Mouse (Mus musculus) neural tube, embryonic 13.5 days (tissue): Measurements from ENCODE around the gene Dctpp1. TPM values are rescaled to one million over a fixed set of nuclear protein-coding genes. Genes with fewer than 3 reads are reported as not detected.
"Not testable (repeated sequence)": the region's sequence is repeated elsewhere in the genome, so short reads cannot be mapped to it uniquely, and the experiment has no call there.

Experiments
- ATAC-seq: fragments of 200-750 bp; cut with Nextera tagmentation; 2 replicates; pipeline ENCODE4 v1.8.0; 2017; ENCODE audit warnings: low read depth, mild to moderate bottlenecking, moderate TSS enrichment, moderate library complexity
- H3K27ac ChIP-seq: fragments of 300-500 bp; sonication (generic); replicated peaks from 2 replicates; pipeline ENCODE4 v1.5.1; 2015; ENCODE audit warnings: moderate library complexity, mild to moderate bottlenecking, inconsistent platforms
- H3K27me3 ChIP-seq: fragments of 300-500 bp; sonication (generic); 2 replicates; pipeline ENCODE4 v1.6.1; 2015; ENCODE audit warnings: mild to moderate bottlenecking, inconsistent platforms
- H3K36me3 ChIP-seq: fragments of 300-500 bp; sonication (generic); 2 replicates; pipeline ENCODE4 v1.6.1; 2015; ENCODE audit warnings: mild to moderate bottlenecking, inconsistent platforms
- H3K4me1 ChIP-seq: fragments of 300-500 bp; sonication (generic); replicated peaks from 2 replicates; pipeline ENCODE4 v1.6.1; 2015; ENCODE audit warnings: inconsistent platforms
- H3K4me2 ChIP-seq: fragments of 300-500 bp; sonication (generic); 2 replicates; pipeline ENCODE4 v1.6.1; 2015; ENCODE audit warnings: inconsistent platforms, mild to moderate bottlenecking, moderate library complexity
- H3K4me3 ChIP-seq: fragments of 300-500 bp; sonication (generic); 2 replicates; pipeline ENCODE4 v1.5.1; 2015; ENCODE audit warnings: mild to moderate bottlenecking, inconsistent platforms
- H3K9ac ChIP-seq: fragments of 300-500 bp; sonication (generic); 2 replicates; pipeline ENCODE4 v1.6.1; 2015; ENCODE audit warnings: moderate library complexity, mild to moderate bottlenecking, inconsistent platforms
- H3K9me3 ChIP-seq: fragments of 300-500 bp; sonication (generic); 2 replicates; pipeline ENCODE4 v1.6.1; 2016; ENCODE audit warnings: inconsistent platforms
- WGBS: fragments of 180-500 bp; shearing (Covaris S2); methylation state at CpG from one replicate; pipeline ENCODE4 v1.1.7; 2015; 5-methylcytosine and 5-hydroxymethylcytosine counted together
- polyA plus RNA-seq: library from polyadenylated mRNA; unstranded; fragments of >200 nt; fragmentation: Nextera tagmentation; extraction: Ambion mirVana; gene quantifications from 2 replicates; pipeline ENCODE4 v1.2.1, GENCODE M21; 2015

Dctpp1 gene
- polyA plus RNA-seq, 1 experiment from 2014 or later, result 110 TPM

DNA sequence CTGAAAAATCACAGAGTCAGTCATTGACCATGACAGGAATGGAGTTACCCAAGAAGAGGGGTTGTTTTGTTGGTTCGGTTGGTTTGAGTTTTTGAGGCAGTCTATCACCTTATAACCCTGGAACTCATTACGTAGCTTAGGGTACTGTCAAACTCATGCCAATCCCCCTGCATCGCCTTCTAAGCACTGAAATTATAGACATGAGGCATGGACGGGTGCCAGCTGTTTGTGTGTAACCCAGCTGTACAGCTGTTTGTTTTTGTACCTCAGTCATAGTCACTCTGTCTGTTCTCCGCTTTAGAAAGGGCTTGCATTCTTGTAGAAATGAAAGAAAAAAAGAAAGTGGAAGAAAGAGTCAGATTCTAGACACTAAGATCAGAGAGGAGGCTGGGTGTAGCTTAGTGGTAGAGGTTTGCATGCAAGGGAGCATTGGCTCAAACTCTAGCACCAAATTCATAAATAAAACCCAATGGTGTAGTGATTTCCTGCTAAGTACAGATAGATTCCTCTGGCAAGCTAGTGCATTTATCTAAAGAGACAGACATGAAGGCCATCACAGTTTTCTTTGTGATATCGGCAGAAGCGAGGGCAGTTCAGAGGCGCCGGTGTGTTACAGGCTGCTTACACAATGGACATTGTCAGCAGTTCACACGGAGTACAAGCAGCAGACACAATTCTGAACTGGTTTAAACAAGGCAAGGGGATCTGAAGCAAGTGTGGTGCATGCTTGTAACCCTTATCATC, 1.9 kb upstream of the Dctpp1 start:
- H3K9me3 ChIP-seq, result no peaks in the 10 kb centered on the region
- no peak overlapping the region for H3K4me2 ChIP-seq
- no peak overlapping the region for H3K9ac ChIP-seq
- no peaks in the 10 kb centered on the region for H3K36me3 ChIP-seq
- H3K4me3 ChIP-seq, result no peak overlapping the region
- H3K27me3 ChIP-seq, result no peaks in the 10 kb centered on the region
- H3K4me1 ChIP-seq, result peaks cover 21% of the 10 kb centered on the region
- WGBS, result 85% methylated on average over 10 of the region's 10 CpGs
- no peak for ATAC-seq
- no peak overlapping the region for H3K27ac ChIP-seq

GRCm38 (mm10) chr7:127259186-127259905, 1.2 kb downstream of the Dctpp1 start:
- ATAC-seq, result no peak
- H3K27ac ChIP-seq, result no peak overlapping the region
- H3K4me1 ChIP-seq, result peaks cover 30% of the 10 kb centered on the region
- peak overlapping the region; percentile 71 for H3K9ac ChIP-seq
- WGBS, result 77% methylated on average over 8 of the region's 8 CpGs
- H3K36me3 ChIP-seq, result peaks cover 11% of the 10 kb centered on the region
- peak overlapping the region; percentile 49 for H3K4me3 ChIP-seq
- H3K9me3 ChIP-seq, result no peaks in the 10 kb centered on the region
- no peaks in the 10 kb centered on the region for H3K27me3 ChIP-seq
- peak overlapping the region; percentile 78 for H3K4me2 ChIP-seq

DNA sequence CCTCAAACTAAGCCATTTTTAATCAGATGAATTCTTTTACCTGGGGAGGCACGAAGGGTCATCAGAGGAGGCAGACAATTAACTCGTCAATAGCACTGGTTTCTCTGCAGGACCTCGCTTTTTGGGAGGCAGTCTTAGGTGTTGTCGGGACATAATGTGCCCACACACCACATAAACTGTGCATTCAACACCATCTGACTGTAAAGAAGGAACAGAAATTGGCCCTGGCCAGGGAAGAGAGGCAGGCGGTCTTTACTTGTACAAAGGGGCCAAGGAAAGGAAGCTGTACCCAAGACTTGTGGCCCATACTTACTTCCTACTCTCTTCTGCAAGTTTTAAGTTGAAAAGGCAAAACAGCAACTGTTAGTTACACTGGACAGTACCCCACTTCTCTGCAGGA, 4.0 kb downstream of the Dctpp1 start:
- Histone ChIP-seq H3K27ac (no peak overlapping the region), H3K27me3 (no peaks in the 10 kb centered on the region), H3K4me2 (no peak overlapping the region), H3K36me3 (peaks cover 11% of the 10 kb centered on the region), H3K4me1 (peaks cover 38% of the 10 kb centered on the region), H3K9me3 (no peaks in the 10 kb centered on the region), H3K4me3 (no peak overlapping the region), H3K9ac (no peak overlapping the region)
- no peak for ATAC-seq
- WGBS, result 90% methylated on average over 5 of the region's 5 CpGs

DNA sequence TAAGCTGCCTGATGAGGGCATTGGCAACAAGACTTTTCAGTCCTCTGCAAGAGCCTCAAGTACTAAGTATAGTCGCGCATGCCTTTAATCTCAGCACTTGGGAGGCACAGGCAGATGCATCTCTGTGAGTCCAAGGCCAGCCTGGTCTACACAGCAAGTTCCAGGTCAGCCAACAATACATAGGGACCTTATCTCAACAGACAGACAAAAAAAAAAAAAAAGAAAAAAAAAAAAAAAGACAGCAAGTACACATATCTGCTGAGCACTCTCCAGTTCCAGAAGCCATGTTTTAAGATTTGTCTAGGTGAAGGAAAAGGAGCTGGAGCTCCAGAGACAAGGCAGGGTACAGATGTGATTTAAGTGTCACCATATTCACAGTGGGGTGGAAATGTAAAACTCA, 4.5 kb downstream of the Dctpp1 start:
- Histone ChIP-seq H3K4me1 (peaks cover 34% of the 10 kb centered on the region), H3K9me3 (no peaks in the 10 kb centered on the region), H3K27me3 (no peaks in the 10 kb centered on the region), H3K4me3 (no peak overlapping the region), H3K4me2 (no peak overlapping the region), H3K9ac (no peak overlapping the region), H3K36me3 (peaks cover 11% of the 10 kb centered on the region), H3K27ac (no peak overlapping the region)
- WGBS, result 88% methylated on average over 2 of the region's 2 CpGs
- no peak for ATAC-seq

- Histone ChIP-seq H3K4me3 (peak overlapping the region; percentile 57), H3K27ac (peak overlapping the region; percentile 91; the same call in 1 of the 2 replicates), H3K36me3 (peaks cover 14% of the 10 kb centered on the region), H3K4me2 (peak overlapping the region; percentile 89), H3K9ac (peak overlapping the region; percentile 74), H3K4me1 (peaks cover 31% of the 10 kb centered on the region), H3K27me3 (no peaks in the 10 kb centered on the region), H3K9me3 (no peaks in the 10 kb centered on the region)
- ATAC-seq, result no peak
- 26% methylated on average over 4 of the region's 4 CpGs for WGBS
These were observed 5.5 kb downstream of the Dctpp1 start for GRCm38 (mm10) chr7:127255008-127255407.

GRCm38 (mm10) chr7:127253821-127254769, 6.4 kb downstream of the Dctpp1 start:
- H3K36me3 ChIP-seq, result peaks cover 23% of the 10 kb centered on the region
- peak; percentile 95 for ATAC-seq
- H3K4me1 ChIP-seq, result peaks cover 22% of the 10 kb centered on the region
- no peaks in the 10 kb centered on the region for H3K27me3 ChIP-seq
- no peaks in the 10 kb centered on the region for H3K9me3 ChIP-seq
- under 1% methylated on average over 136 of the region's 136 CpGs for WGBS
- H3K27ac ChIP-seq, result peak overlapping the region; percentile 91
- peak overlapping the region; percentile 57 for H3K4me3 ChIP-seq
- peak overlapping the region; percentile 89 for H3K4me2 ChIP-seq
- peak overlapping the region; percentile 74 for H3K9ac ChIP-seq

GRCm38 (mm10) chr7:127253341-127253740, 7.2 kb downstream of the Dctpp1 start:
- no peak for ATAC-seq
- Histone ChIP-seq H3K4me3 (peak overlapping the region; percentile 57), H3K27me3 (no peaks in the 10 kb centered on the region), H3K9ac (peak overlapping the region; percentile 74), H3K27ac (peak overlapping the region; percentile 91), H3K4me2 (peak overlapping the region; percentile 89), H3K36me3 (peaks cover 26% of the 10 kb centered on the region), H3K9me3 (no peaks in the 10 kb centered on the region), H3K4me1 (peaks cover 17% of the 10 kb centered on the region)
- 82% methylated on average over 6 of the region's 6 CpGs for WGBS

- 90% methylated on average over 2 of the region's 2 CpGs for WGBS
- H3K4me2 ChIP-seq, result no peak overlapping the region
- no peaks in the 10 kb centered on the region for H3K9me3 ChIP-seq
- no peak for ATAC-seq
- H3K36me3 ChIP-seq, result peaks cover 33% of the 10 kb centered on the region
- no peaks in the 10 kb centered on the region for H3K27me3 ChIP-seq
- H3K27ac ChIP-seq, result no peak overlapping the region
- no peak overlapping the region for H3K4me3 ChIP-seq
- H3K9ac ChIP-seq, result no peak overlapping the region
- H3K4me1 ChIP-seq, result peaks cover 17% of the 10 kb centered on the region
These were observed 8.1 kb downstream of the Dctpp1 start for GRCm38 (mm10) chr7:127252414-127252813.

DNA sequence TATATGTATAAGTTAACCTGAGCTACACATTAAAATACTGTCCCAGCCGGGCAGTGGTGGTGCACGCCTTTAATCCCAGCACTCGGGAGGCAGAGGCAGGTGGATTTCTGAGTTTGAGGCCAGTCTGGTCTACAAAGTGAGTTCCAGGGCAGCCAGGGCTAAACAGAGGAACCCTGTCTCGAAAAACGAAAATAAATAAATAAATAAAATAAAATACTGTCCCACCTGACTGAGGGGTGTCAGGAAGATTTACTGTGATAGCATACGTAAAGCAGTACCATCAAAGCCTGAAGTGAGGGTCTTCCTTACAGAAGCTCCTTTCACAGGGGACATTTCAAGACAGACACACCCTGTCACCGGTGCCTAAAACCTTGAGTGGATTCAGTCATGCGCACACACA, 10.0 kb downstream of the Dctpp1 start:
- not testable (repeated sequence) for H3K27ac ChIP-seq, H3K9me3 ChIP-seq, H3K4me2 ChIP-seq, ATAC-seq, H3K27me3 ChIP-seq, H3K9ac ChIP-seq, H3K4me3 ChIP-seq
- WGBS, result 92% methylated on average over 8 of the region's 8 CpGs
- H3K36me3 ChIP-seq, result peaks cover 25% of the 10 kb centered on the region; the same call in 1 of the 2 replicates
- H3K4me1 ChIP-seq, result peaks cover 32% of the 10 kb centered on the region

- Histone ChIP-seq H3K9ac (peak overlapping the region; percentile 89), H3K9me3 (no peaks in the 10 kb centered on the region), H3K27me3 (no peaks in the 10 kb centered on the region), H3K4me2 (peak overlapping the region; percentile 70), H3K4me1 (peaks cover 31% of the 10 kb centered on the region), H3K27ac (peak overlapping the region; percentile 84), H3K36me3 (peaks cover 20% of the 10 kb centered on the region; the same call in 1 of the 2 replicates), H3K4me3 (peak overlapping the region; percentile 71)
- ATAC-seq, result peak; percentile 79
- 11% methylated on average over 30 of the region's 33 CpGs for WGBS
These were observed 15.6 kb downstream of the Dctpp1 start for GRCm38 (mm10) chr7:127244658-127245510.
